ENCODE assay signal across 10 mouse cellular contexts in genomic region chr4:139276411-139276810, GRCm38 (mm10).
"Had no signal": no experiment of that assay in that cellular context is flagged by ENCODE, and none has a peak within 500 bp of the region (broad histone marks: within the 10 kb centered on the region; RNA-seq: fewer than 3 reads in every experiment).

No protein-coding gene starts in this region.

- H3K27me3 ChIP-seq: limb, embryonic 15.5 days; liver, embryonic 12.5 days; midbrain, embryonic 13.5 days had no signal

- H3K4me2 ChIP-seq: limb, embryonic 15.5 days; liver, embryonic 12.5 days; midbrain, embryonic 13.5 days had no signal

- H3K27ac ChIP-seq: kidney, postnatal 0 days; liver, embryonic 12.5 days; midbrain, embryonic 13.5 days had no signal

- H3K9me3 ChIP-seq: limb, embryonic 15.5 days; liver, embryonic 12.5 days; midbrain, embryonic 13.5 days had no signal

- ATAC-seq: liver, embryonic 12.5 days; midbrain, embryonic 13.5 days had no signal

- H3K4me1 ChIP-seq: liver, embryonic 12.5 days; midbrain, embryonic 13.5 days had no signal

- H3K4me3 ChIP-seq: limb, embryonic 15.5 days; liver, embryonic 12.5 days; midbrain, embryonic 13.5 days had no signal

- H3K9ac ChIP-seq: limb, embryonic 15.5 days; liver, embryonic 12.5 days; midbrain, embryonic 13.5 days had no signal

- DNase-seq: kidney, adult 8-10 months; kidney, postnatal 36 days; layer of hippocampus, adult 9-11 months; layer of hippocampus, postnatal 36 days; thymus, adult 18-20 months; thymus, postnatal 36 days had no signal
